Mouse (Mus musculus): Measurements from ENCODE around the gene Olfr173. TPM values are rescaled to one million over a fixed set of nuclear protein-coding genes. Genes with fewer than 3 reads are reported as not detected.

Olfr173 gene
- total RNA-seq (2012; rRNA removed) (not detected in 2 replicates), total RNA-seq (2014; rRNA removed) (not detected in 2 replicates), polyA plus RNA-seq (2012; ENCODE audit: insufficient read length, low read depth) (not detected in 2 replicates)

DNA sequence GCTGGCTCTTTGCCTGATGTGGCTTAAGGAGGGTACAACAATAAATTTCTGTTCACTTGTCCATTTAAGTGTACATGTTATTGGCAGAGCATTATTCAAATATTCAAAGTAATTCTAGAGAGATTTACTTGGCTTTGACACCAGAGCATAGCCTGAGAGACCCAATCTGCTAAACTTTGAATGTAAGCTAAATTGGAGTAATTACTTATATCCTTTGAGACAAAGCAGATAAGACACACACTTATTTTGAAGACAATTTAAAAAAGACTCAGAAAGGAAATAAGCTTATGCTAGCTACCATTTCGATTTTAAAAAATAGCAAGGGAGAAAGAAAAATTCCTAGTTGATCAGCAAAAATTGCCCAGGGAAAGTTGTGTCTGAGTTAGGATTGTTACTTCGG is at the start of gene Olfr173:
Olfr173 (minus strand) TSS at position 101 of the 400 bp plus-strand sequence.
- Histone ChIP-seq H3K27me3 (replicated peaks) (no peaks in the 10 kb centered on the region), H3K4me3 (replicated peaks in 1 of 3; ENCODE audit: low read depth in 2 of 3, low read length in 2 of 3, poor library complexity in 1 of 3) (no peak within 1 kb of the TSS), H3K4me2 (ENCODE audit: insufficient read depth, low read depth, poor library complexity, severe bottlenecking) (no peak within 1 kb of the TSS), H3K79me2 (replicated peaks; ENCODE audit: control insufficient read depth, extremely low read depth, insufficient read depth, poor library complexity, severe bottlenecking) (no peaks in the 10 kb centered on the region), H3K4me1 (ENCODE audit: control insufficient read depth in 1 of 2, insufficient read depth in 2 of 2) (no peaks in the 10 kb centered on the region), H3K27ac (ENCODE audit: insufficient read depth, low read depth) (no peak within 1 kb of the TSS), H3K36me3 (replicated peaks in 1 of 2; ENCODE audit: control insufficient read depth in 1 of 2, insufficient read depth in 1 of 2, low read length in 1 of 2) (no peaks in the 10 kb centered on the region), H3K9me3 (replicated peaks; ENCODE audit: low read length) (peaks cover 5% of the 10 kb centered on the region), H3K9ac (ENCODE audit: insufficient read depth, low read depth) (no peak within 1 kb of the TSS)
- no peak for DNase-seq (ENCODE audit: extremely low read depth)
- dilution Hi-C loops (cut with MboI; ENCODE audit: extremely low pct_ligation_motif_present, extremely low pct_unique_long_range_greater_than_20kb, low sequenced_read_pairs) (no loop called here), in situ Hi-C loops (cut with MboI; ENCODE audit: low pct_ligation_motif_present, low pct_unique_long_range_greater_than_20kb, low sequenced_read_pairs) (no loop called here)
- TF ChIP-seq ZMIZ1 (IDR thresholded peaks at IDR 0.05; ENCODE audit: low read depth, low read length) = no peak
- no peak for TF ChIP-seq USF2 (conservative IDR thresholded peaks at IDR 0.05; ENCODE audit: low read depth, low read length)
- no peak for TF ChIP-seq CTCF (conservative IDR thresholded peaks at IDR 0.05 in 1 of 2, IDR thresholded peaks at IDR 0.05 in 1 of 2; ENCODE audit: low read depth in 2 of 2, low read length in 2 of 2)
- no peak for TF ChIP-seq ZKSCAN1 (IDR thresholded peaks at IDR 0.05; ENCODE audit: borderline replicate concordance, low read depth, low read length)
- no peak for TF ChIP-seq RCOR1 (conservative IDR thresholded peaks at IDR 0.05; ENCODE audit: low read depth, low read length)
- TF ChIP-seq E2F4 (IDR thresholded peaks at IDR 0.05; ENCODE audit: insufficient replicate concordance, low read depth, low read length) = no peak
- no peak for TF ChIP-seq RAD21 (IDR thresholded peaks at IDR 0.05; ENCODE audit: low read depth, low read length)
- no peak for TF ChIP-seq NRF1 (IDR thresholded peaks at IDR 0.05; ENCODE audit: low read depth, low read length)
- TF ChIP-seq BHLHE40 (IDR thresholded peaks at IDR 0.05; ENCODE audit: low read depth, low read length) = no peak

DNA sequence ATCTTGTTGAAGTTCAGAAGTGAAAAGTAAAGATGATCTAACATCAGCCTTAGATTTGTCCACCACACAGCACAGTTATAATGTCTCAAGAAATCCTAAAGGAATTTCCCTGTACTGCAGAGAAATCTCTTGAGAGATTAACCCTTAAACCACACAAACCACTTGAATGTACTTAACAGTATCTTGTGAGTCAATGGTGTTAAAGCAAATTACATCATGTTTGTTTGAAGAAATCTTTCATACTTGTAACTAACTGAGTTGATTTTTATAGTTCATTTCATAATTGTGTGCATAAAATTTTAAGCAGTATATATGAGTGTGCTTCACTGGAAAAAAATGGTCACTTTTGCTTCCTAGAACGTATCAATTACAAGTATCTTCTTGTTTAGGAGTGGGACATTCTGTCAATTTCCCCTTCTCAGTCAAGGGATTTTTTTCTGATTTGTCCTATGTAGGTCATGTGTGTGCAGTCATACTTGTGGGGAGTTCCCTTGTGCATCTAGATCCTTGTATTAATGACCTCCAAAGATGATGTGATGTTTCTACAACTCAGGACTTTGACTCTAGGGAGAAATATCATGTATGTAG is 26.8 kb upstream of the Olfr173 start, which contains the start of gene Olfr175-ps1:
Olfr175-ps1 (minus strand) TSS at position 51 of the 588 bp plus-strand sequence.
- H3K27me3 ChIP-seq (replicated peaks) = no peaks in the 10 kb centered on the region
- no peak within 1 kb of the TSS for H3K27ac ChIP-seq (ENCODE audit: insufficient read depth, low read depth)
- no peaks in the 10 kb centered on the region for H3K79me2 ChIP-seq (replicated peaks; ENCODE audit: control insufficient read depth, extremely low read depth, insufficient read depth, poor library complexity, severe bottlenecking)
- H3K36me3 ChIP-seq (replicated peaks in 1 of 2; ENCODE audit: control insufficient read depth in 1 of 2, insufficient read depth in 1 of 2, low read length in 1 of 2) = no peaks in the 10 kb centered on the region
- no peak within 1 kb of the TSS for H3K4me3 ChIP-seq (replicated peaks in 1 of 3; ENCODE audit: low read depth in 2 of 3, low read length in 2 of 3, poor library complexity in 1 of 3)
- in situ Hi-C loops (cut with MboI; ENCODE audit: low pct_ligation_motif_present, low pct_unique_long_range_greater_than_20kb, low sequenced_read_pairs) (no loop called here), dilution Hi-C loops (cut with MboI; ENCODE audit: extremely low pct_ligation_motif_present, extremely low pct_unique_long_range_greater_than_20kb, low sequenced_read_pairs) (no loop called here)
- H3K4me2 ChIP-seq (ENCODE audit: insufficient read depth, low read depth, poor library complexity, severe bottlenecking) = no peak within 1 kb of the TSS
- peak; percentile 78 for DNase-seq (ENCODE audit: extremely low read depth)
- no peak within 1 kb of the TSS; the same call in 1 of the 2 replicates for H3K9ac ChIP-seq (ENCODE audit: insufficient read depth, low read depth)
- H3K4me1 ChIP-seq (ENCODE audit: control insufficient read depth in 1 of 2, insufficient read depth in 2 of 2) = peaks cover 0 to 46% of the 10 kb centered on the region in 2 experiments; a peak in 2 of 4 replicates
- H3K9me3 ChIP-seq (replicated peaks; ENCODE audit: low read length) = peaks cover 2% of the 10 kb centered on the region
- TF ChIP-seq CTCF (conservative IDR thresholded peaks at IDR 0.05 in 1 of 2, IDR thresholded peaks at IDR 0.05 in 1 of 2; ENCODE audit: low read depth in 2 of 2, low read length in 2 of 2) = no peak
- TF ChIP-seq MAX (IDR thresholded peaks at IDR 0.05; ENCODE audit: low read length) = no peak
- peak; percentile 53; the same call in 1 of the 2 replicates for TF ChIP-seq JUN (IDR thresholded peaks at IDR 0.05; ENCODE audit: insufficient read depth, low read depth, low read length)
- TF ChIP-seq ZKSCAN1 (IDR thresholded peaks at IDR 0.05; ENCODE audit: borderline replicate concordance, low read depth, low read length) = no peak
- TF ChIP-seq E2F4 (IDR thresholded peaks at IDR 0.05; ENCODE audit: insufficient replicate concordance, low read depth, low read length) = no peak
- no peak for TF ChIP-seq ELF1 (IDR thresholded peaks at IDR 0.05; ENCODE audit: low read depth, low read length)
- TF ChIP-seq UBTF (IDR thresholded peaks at IDR 0.05; ENCODE audit: low read depth, low read length) = no peak
- no peak for TF ChIP-seq NRF1 (IDR thresholded peaks at IDR 0.05; ENCODE audit: low read depth, low read length)
- TF ChIP-seq KAT2A (IDR thresholded peaks at IDR 0.05; ENCODE audit: insufficient replicate concordance, low read length) = no peak
- TF ChIP-seq MEF2A (IDR thresholded peaks at IDR 0.05; ENCODE audit: borderline replicate concordance, low read depth, low read length) = peak; percentile 76
- TF ChIP-seq RCOR1 (conservative IDR thresholded peaks at IDR 0.05; ENCODE audit: low read depth, low read length) = no peak
- TF ChIP-seq HCFC1 (IDR thresholded peaks at IDR 0.05; ENCODE audit: low read depth, low read length) = 0 out of 2 replicates have a peak, but pooled peaks have one; percentile 8
- no peak for TF ChIP-seq CHD1 (IDR thresholded peaks at IDR 0.05; ENCODE audit: low read depth, low read length)
- no peak for TF ChIP-seq POLR2A (IDR thresholded peaks at IDR 0.05; ENCODE audit: low read depth, low read length)
- TF ChIP-seq MXI1 (IDR thresholded peaks at IDR 0.05; ENCODE audit: low read depth, low read length) = no peak
- TF ChIP-seq USF1 (IDR thresholded peaks at IDR 0.05; ENCODE audit: low read depth, low read length) = 0 out of 2 replicates have a peak, but pooled peaks have one; percentile 13
- TF ChIP-seq POLR2AphosphoS2 (IDR thresholded peaks at IDR 0.05; ENCODE audit: low read depth, low read length) = no peak
- no peak for TF ChIP-seq MAZ (IDR thresholded peaks at IDR 0.05; ENCODE audit: low read depth, low read length)
- TF ChIP-seq CHD2 (IDR thresholded peaks at IDR 0.05; ENCODE audit: low read length) = no peak
- TF ChIP-seq RAD21 (IDR thresholded peaks at IDR 0.05; ENCODE audit: low read depth, low read length) = no peak; the same call in 1 of the 2 replicates
- 0 out of 2 replicates have a peak, but pooled peaks have one; percentile 19 for TF ChIP-seq MAFK (IDR thresholded peaks at IDR 0.05; ENCODE audit: insufficient replicate concordance, low read length)
- peak; percentile 87 for TF ChIP-seq EP300 (IDR thresholded peaks at IDR 0.05; ENCODE audit: low read length)
- TF ChIP-seq ZC3H11A (IDR thresholded peaks at IDR 0.05; ENCODE audit: low read depth, low read length) = no peak
- TF ChIP-seq TCF12 (IDR thresholded peaks at IDR 0.05; ENCODE audit: low read depth, low read length) = 0 out of 2 replicates have a peak, but pooled peaks have one; percentile 11
- TF ChIP-seq SMC3 (IDR thresholded peaks at IDR 0.05; ENCODE audit: low read depth, low read length) = no peak
- TF ChIP-seq NELFE (IDR thresholded peaks at IDR 0.05; ENCODE audit: low read depth, low read length) = no peak
- TF ChIP-seq SIN3A (IDR thresholded peaks at IDR 0.05; ENCODE audit: low read length) = no peak; the same call in 1 of the 2 replicates
